ENCODE assay signal across 8 mouse cellular contexts in the genomic region with DNA sequence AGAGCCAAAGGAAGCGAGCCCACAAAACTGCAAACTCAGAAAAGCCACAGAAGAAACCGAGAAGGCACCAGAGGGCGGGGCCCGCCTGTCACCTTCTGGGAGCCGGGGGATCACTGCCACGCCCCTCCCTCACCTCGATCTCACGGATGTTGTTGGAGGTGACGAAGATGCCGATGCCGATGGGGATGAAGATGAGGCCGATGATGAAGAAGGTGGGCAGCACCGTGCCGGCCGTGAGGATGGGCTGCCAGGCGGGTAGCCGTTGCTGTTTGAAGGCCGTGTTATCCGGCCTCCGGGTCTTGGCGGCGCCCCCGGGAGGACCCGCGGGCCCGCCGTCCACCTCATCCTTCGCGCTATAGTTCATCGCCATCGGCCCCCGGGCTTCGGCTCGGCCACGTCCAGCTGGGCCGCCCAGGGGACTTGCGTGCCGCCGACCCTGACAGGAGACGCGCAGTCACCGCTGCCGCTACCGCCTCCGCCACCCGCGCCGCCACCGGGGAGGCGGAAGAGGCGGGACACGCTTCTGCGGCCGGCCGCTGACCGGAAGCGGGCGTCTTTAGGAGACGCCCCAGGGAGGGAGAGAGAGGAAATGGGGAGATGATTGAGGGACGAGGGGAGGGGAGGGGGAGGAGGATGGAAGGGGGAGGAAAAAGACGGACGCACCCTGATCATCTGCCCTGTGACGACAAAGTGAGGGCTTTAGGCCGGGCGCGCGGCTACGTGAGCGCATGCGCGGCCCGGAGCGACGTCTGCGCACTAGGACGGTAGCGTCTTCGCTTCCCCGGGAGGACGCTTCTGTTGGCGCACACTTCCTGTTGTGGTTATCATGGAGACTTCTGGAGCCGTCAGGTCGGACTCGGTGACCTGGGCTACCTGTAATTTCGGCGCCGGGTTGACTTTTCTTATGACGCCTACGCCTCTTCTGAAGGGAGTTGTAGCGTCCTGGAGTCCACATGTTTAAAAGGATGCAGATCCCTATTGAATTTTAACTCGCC. TPM values are rescaled to one million over a fixed set of nuclear protein-coding genes. Genes with fewer than 3 reads are reported as not detected.
DNase-seq lines count a peak whose midpoint lies in the region; ATAC-seq lines count a peak whose summit lies in the region.

A gene (minus strand): TSS at position 667 of the 995 bp plus-strand sequence.

- DNase-seq in adrenal gland, adult (ENCODE audit: inconsistent age in 2 of 2, low spot score in 1 of 2): peak; percentile 97 to 98
- peak; percentile 96 for DNase-seq in embryo, embryonic 10.5 days (ENCODE audit: low spot score)
- DNase-seq in gastrocnemius, postnatal 14 days: peak; percentile 95
- peak; percentile 94 to 96 for DNase-seq in left cerebral cortex, postnatal 10 days (ENCODE audit: extremely low spot score in 1 of 2, low spot score in 2 of 2)
- DNase-seq in right cerebral cortex, postnatal 25 days: peak; percentile 95
- peak; percentile 91 to 95 for DNase-seq in urinary bladder, postnatal 4 days (ENCODE audit: low spot score in 2 of 2)

- peak; percentile 71 for ATAC-seq in inflammation-experienced regulatory T-cells, adult 6 months
- ATAC-seq in megakaryocyte-erythroid progenitor cell, adult 5-6 weeks (replicated peaks; ENCODE audit: low FRiP score, low TSS enrichment, poor library complexity, severe bottlenecking): peak; percentile 96

- intact Hi-C loops in gastrocnemius, postnatal 14 days (cut with DNase I; ENCODE audit: low total_unique reads): no loop called here
- intact Hi-C loops in left cerebral cortex, postnatal 10 days (cut with DNase I): no loop called here

RNA-seq across cellular contexts. Expression of the gene that starts here (rescaled TPM):
- 10 to 100 TPM; 37.8 to 42.6 TPM for total RNA-seq in gastrocnemius, postnatal 14 days (2021)
- 10 to 100 TPM; 46.2 to 64.8 (median 46.9) TPM for polyA plus RNA-seq in inflammation-experienced regulatory T-cells, adult 6 months (2017; shearing (Covaris generic))
- total RNA-seq in left cerebral cortex, postnatal 10 days (2021): 100 to 1,000 TPM; 191 to 194 TPM
- 26.5 and 32.2 TPM in 2 replicates for total RNA-seq in megakaryocyte-erythroid progenitor cell, adult 5-6 weeks (2014; fragmentation: Nextera tagmentation)
- 44.1 and 66.2 TPM in 2 replicates for total RNA-seq in megakaryocyte-erythroid progenitor cell, adult 5-6 weeks (2017)

Comparison
In these comparisons a context has a peak if more than half of its experiments do, and no peak if none do; other contexts are left out.
1. Peak in every context shown above with its lines: DNase-seq and ATAC-seq.